8 mouse cellular contexts compared by ENCODE assay signal in the genomic region with DNA sequence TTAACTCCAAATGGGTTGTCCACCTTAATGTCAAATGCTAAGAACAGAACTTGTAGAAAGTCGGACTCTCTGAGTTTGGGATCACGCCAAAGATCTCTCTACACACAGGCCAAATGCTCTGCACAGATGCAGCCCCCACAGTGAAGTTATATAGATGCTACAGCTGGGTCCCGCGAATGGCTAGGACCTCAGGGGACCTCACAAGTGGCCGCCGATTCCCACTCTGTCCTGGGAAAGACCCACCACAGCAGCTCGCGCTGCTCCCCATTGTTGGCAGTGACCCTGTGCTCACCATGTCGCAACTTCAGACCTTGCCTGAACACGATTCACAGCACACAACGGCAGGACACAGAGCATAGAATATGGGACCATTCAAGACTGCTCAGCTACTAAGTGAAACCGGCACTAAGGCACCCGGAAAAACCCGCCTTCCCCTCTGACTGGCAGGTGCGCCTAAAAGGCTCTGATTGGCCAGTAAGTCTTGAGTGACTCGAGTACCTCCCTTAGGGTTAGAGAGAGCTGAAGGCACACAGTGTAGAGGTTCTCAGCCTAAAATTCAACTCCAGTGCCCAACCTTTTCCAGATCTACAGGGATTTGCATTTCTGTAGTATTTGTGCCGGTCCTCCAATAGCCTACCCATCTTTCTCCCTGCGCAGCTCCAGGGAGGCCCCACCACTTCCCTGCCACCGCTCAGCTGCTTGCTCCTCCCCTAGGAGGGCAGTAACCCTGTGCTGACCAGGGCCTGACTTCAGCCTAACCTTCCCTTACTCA. TPM values are rescaled to one million over a fixed set of nuclear protein-coding genes. Genes with fewer than 3 reads are reported as not detected.
DNase-seq lines count a peak whose midpoint lies in the region; ATAC-seq and TF ChIP-seq lines count a peak whose summit lies in the region.

No protein-coding gene starts in this region.

- peak overlapping the region; percentile 63; the same call in 1 of the 2 replicates for H3K27ac ChIP-seq in CH12.LX (ENCODE audit: insufficient read depth, low read depth)
- H3K27ac ChIP-seq in forebrain, embryonic 12.5 days: no peak overlapping the region
- 0 out of 2 replicates have a peak overlapping the region, but pooled peaks have one; percentile 28 for H3K27ac ChIP-seq in heart, postnatal 0 days (ENCODE audit: low read depth)
- peak overlapping the region; percentile 77 for H3K27ac ChIP-seq in liver, embryonic 16.5 days (ENCODE audit: low read length)
- peak overlapping the region; percentile 72 for H3K27ac ChIP-seq in neural tube, embryonic 13.5 days (replicated peaks)
- H3K27ac ChIP-seq in testis, adult 2 months (ENCODE audit: control insufficient read depth, insufficient read depth, low read depth, low read length): peak overlapping the region; percentile 75

- H3K9ac ChIP-seq in CH12.LX (ENCODE audit: insufficient read depth, low read depth): peak overlapping the region; percentile 63
- peak overlapping the region; percentile 54 for H3K9ac ChIP-seq in forebrain, embryonic 12.5 days
- H3K9ac ChIP-seq in heart, postnatal 0 days (replicated peaks; ENCODE audit: low read depth, low read length): peak overlapping the region; percentile 49
- H3K9ac ChIP-seq in liver, embryonic 16.5 days (ENCODE audit: low read depth, low read length): peak overlapping the region; percentile 76
- H3K9ac ChIP-seq in neural tube, embryonic 13.5 days: peak overlapping the region; percentile 72

- TF ChIP-seq RAD21 in CH12.LX (IDR thresholded peaks at IDR 0.05; ENCODE audit: low read depth, low read length): no peak

- in situ Hi-C loops in CH12.LX (cut with MboI; ENCODE audit: low pct_ligation_motif_present, low pct_unique_long_range_greater_than_20kb, low sequenced_read_pairs): no loop called here

- dilution Hi-C loops in CH12.LX (cut with MboI; ENCODE audit: extremely low pct_ligation_motif_present, extremely low pct_unique_long_range_greater_than_20kb, low sequenced_read_pairs): no loop called here

- peak; percentile 87 for TF ChIP-seq POLR2A in CH12.LX (IDR thresholded peaks at IDR 0.05; ENCODE audit: low read depth, low read length)
- no peak; the same call in 1 of the 2 replicates for TF ChIP-seq POLR2A in testis, adult 2 months (IDR thresholded peaks at IDR 0.05; ENCODE audit: control insufficient read depth, low read depth, low read length)

- peak overlapping the region; percentile 71 to 94 (median 86) for H3K4me3 ChIP-seq in CH12.LX (replicated peaks in 1 of 3; ENCODE audit: low read depth in 2 of 3, low read length in 2 of 3, poor library complexity in 1 of 3)
- peak overlapping the region; percentile 52 for H3K4me3 ChIP-seq in forebrain, embryonic 12.5 days (replicated peaks)
- H3K4me3 ChIP-seq in heart, postnatal 0 days (ENCODE audit: low read depth, low read length): peak overlapping the region; percentile 69
- H3K4me3 ChIP-seq in liver, embryonic 16.5 days (ENCODE audit: low read depth, low read length): peak overlapping the region; percentile 79
- peak overlapping the region; percentile 54 for H3K4me3 ChIP-seq in neural tube, embryonic 13.5 days
- peak overlapping the region; percentile 90 for H3K4me3 ChIP-seq in testis, adult 2 months (ENCODE audit: control insufficient read depth, low read depth, low read length)

- TF ChIP-seq EP300 in CH12.LX (IDR thresholded peaks at IDR 0.05; ENCODE audit: low read length): no peak
- no peak for TF ChIP-seq EP300 in heart, postnatal 0 days (IDR thresholded peaks at IDR 0.05; ENCODE audit: low read depth)

- WGBS in forebrain, embryonic 12.5 days: 4% methylated on average over 19 of the region's 19 CpGs
- WGBS in heart, postnatal 0 days: 2% methylated on average over 19 of the region's 19 CpGs
- 1% methylated on average over 19 of the region's 19 CpGs for WGBS in liver, embryonic 16.5 days (ENCODE audit: insufficient replicate concordance)
- 2% methylated on average over 19 of the region's 19 CpGs for WGBS in neural tube, embryonic 13.5 days

- no peaks in the 10 kb centered on the region for H3K27me3 ChIP-seq in CH12.LX (replicated peaks)
- no peaks in the 10 kb centered on the region for H3K27me3 ChIP-seq in forebrain, embryonic 12.5 days
- no peaks in the 10 kb centered on the region for H3K27me3 ChIP-seq in heart, postnatal 0 days (ENCODE audit: control insufficient read depth, insufficient read depth, low read length)
- H3K27me3 ChIP-seq in liver, embryonic 16.5 days (ENCODE audit: control insufficient read depth, insufficient read depth, low read depth, low read length): no peaks in the 10 kb centered on the region
- no peaks in the 10 kb centered on the region for H3K27me3 ChIP-seq in neural tube, embryonic 13.5 days
- no peaks in the 10 kb centered on the region for H3K27me3 ChIP-seq in testis, adult 2 months (ENCODE audit: control insufficient read depth, insufficient read depth, low read length)

- peak; percentile 84 for DNase-seq in CH12.LX (ENCODE audit: extremely low read depth)
- peak; percentile 82 for DNase-seq in c-Kit-positive CD71-positive TER-119-negative erythroid progenitor cells, embryonic 14.5 days (ENCODE audit: low read depth)
- DNase-seq in heart, postnatal 0 days (ENCODE audit: low spot score): peak; percentile 87
- DNase-seq in kidney, postnatal 4 days: peak; percentile 86 to 90

- ATAC-seq in forebrain, embryonic 12.5 days (ENCODE audit: low FRiP score): peak; percentile 96
- ATAC-seq in heart, postnatal 0 days (ENCODE audit: insufficient read depth, low read depth): peak; percentile 98
- peak; percentile 97 for ATAC-seq in liver, embryonic 16.5 days (ENCODE audit: low read depth)
- ATAC-seq in neural tube, embryonic 13.5 days (ENCODE audit: low read depth): peak; percentile 98

- no peaks in the 10 kb centered on the region for H3K79me2 ChIP-seq in CH12.LX (replicated peaks; ENCODE audit: control insufficient read depth, extremely low read depth, insufficient read depth, poor library complexity, severe bottlenecking)

- peaks cover 0 to 3% of the 10 kb centered on the region in 2 experiments for H3K36me3 ChIP-seq in CH12.LX (replicated peaks in 1 of 2; ENCODE audit: control insufficient read depth in 1 of 2, insufficient read depth in 1 of 2, low read length in 1 of 2)
- no peaks in the 10 kb centered on the region for H3K36me3 ChIP-seq in forebrain, embryonic 12.5 days (replicated peaks)
- no peaks in the 10 kb centered on the region for H3K36me3 ChIP-seq in heart, postnatal 0 days (replicated peaks; ENCODE audit: control insufficient read depth, insufficient read depth, low read length)
- H3K36me3 ChIP-seq in liver, embryonic 16.5 days (ENCODE audit: control insufficient read depth, insufficient read depth): no peaks in the 10 kb centered on the region
- no peaks in the 10 kb centered on the region for H3K36me3 ChIP-seq in neural tube, embryonic 13.5 days
- no peaks in the 10 kb centered on the region for H3K36me3 ChIP-seq in testis, adult 2 months (ENCODE audit: control insufficient read depth, insufficient read depth, low read length)

- H3K9me3 ChIP-seq in CH12.LX (replicated peaks; ENCODE audit: low read length): peaks cover 2% of the 10 kb centered on the region
- 0 out of 2 replicates have a peak, but pooled peaks cover 3% of the 10 kb centered on the region for H3K9me3 ChIP-seq in forebrain, embryonic 12.5 days
- no peaks in the 10 kb centered on the region for H3K9me3 ChIP-seq in heart, postnatal 0 days (replicated peaks; ENCODE audit: control insufficient read depth, low read length)
- H3K9me3 ChIP-seq in liver, embryonic 16.5 days (replicated peaks; ENCODE audit: control insufficient read depth, low read length): no peaks in the 10 kb centered on the region
- H3K9me3 ChIP-seq in neural tube, embryonic 13.5 days: peaks cover 6% of the 10 kb centered on the region; the same call in 1 of the 2 replicates

- no peak for TF ChIP-seq CTCF in CH12.LX (conservative IDR thresholded peaks at IDR 0.05 in 1 of 2, IDR thresholded peaks at IDR 0.05 in 1 of 2; ENCODE audit: low read depth in 2 of 2, low read length in 2 of 2)
- no peak for TF ChIP-seq CTCF in heart, postnatal 0 days (IDR thresholded peaks at IDR 0.05; ENCODE audit: low read depth)
- TF ChIP-seq CTCF in testis, adult 2 months (IDR thresholded peaks at IDR 0.05; ENCODE audit: control insufficient read depth, insufficient read depth, insufficient replicate concordance, low read depth, low read length): no peak

- H3K4me1 ChIP-seq in CH12.LX (ENCODE audit: control insufficient read depth in 1 of 2, insufficient read depth in 2 of 2): peaks cover 0 to 3% of the 10 kb centered on the region in 2 experiments; a peak in 1 of 4 replicates
- no peaks in the 10 kb centered on the region for H3K4me1 ChIP-seq in forebrain, embryonic 12.5 days
- no peaks in the 10 kb centered on the region for H3K4me1 ChIP-seq in heart, postnatal 0 days (ENCODE audit: control insufficient read depth, insufficient read depth)
- H3K4me1 ChIP-seq in liver, embryonic 16.5 days (ENCODE audit: control insufficient read depth, low read depth, low read length): no peaks in the 10 kb centered on the region
- peaks cover 7% of the 10 kb centered on the region; the same call in 1 of the 2 replicates for H3K4me1 ChIP-seq in neural tube, embryonic 13.5 days (replicated peaks)
- peaks cover 2% of the 10 kb centered on the region; the same call in 1 of the 2 replicates for H3K4me1 ChIP-seq in testis, adult 2 months (ENCODE audit: control insufficient read depth, insufficient read depth, low read length)

- H3K4me2 ChIP-seq in CH12.LX (ENCODE audit: insufficient read depth, low read depth, poor library complexity, severe bottlenecking): peak overlapping the region; percentile 42
- peak overlapping the region; percentile 56 for H3K4me2 ChIP-seq in forebrain, embryonic 12.5 days
- peak overlapping the region; percentile 65 for H3K4me2 ChIP-seq in heart, postnatal 0 days (ENCODE audit: low read depth, low read length)
- H3K4me2 ChIP-seq in liver, embryonic 16.5 days (ENCODE audit: low read depth, low read length): peak overlapping the region; percentile 67
- peak overlapping the region; percentile 58 for H3K4me2 ChIP-seq in neural tube, embryonic 13.5 days

RNA-seq across cellular contexts. Expression of gene Gm17655, which starts 14.5 kb away (rescaled TPM):
- total RNA-seq in CH12.LX (2012; rRNA removed): 2.3 and 5.7 TPM in 2 replicates
- total RNA-seq in CH12.LX (2014; rRNA removed): 4.7 and 5.1 TPM in 2 replicates
- polyA plus RNA-seq in CH12.LX (2012; ENCODE audit: insufficient read length, low read depth): 1.9 and 2.6 TPM in 2 replicates
- 5.9 and 8.4 TPM in 2 replicates for polyA plus RNA-seq in forebrain, embryonic 12.5 days (2016; fragmentation: Nextera tagmentation; extraction: Ambion mirVana)
- 0.12 TPM in 1 of 2 replicates, not detected in the other for total RNA-seq in heart, postnatal 0 days (2014; rRNA removed; ENCODE audit: low replicate concordance)
- 1.4 and 1.8 TPM in 2 replicates for polyA plus RNA-seq in heart, postnatal 0 days (2015; fragmentation: Nextera tagmentation; extraction: Ambion mirVana)
- polyA plus RNA-seq in liver, embryonic 16.5 days (2015; fragmentation: Nextera tagmentation; extraction: Ambion mirVana): 1.1 TPM in 2 replicates
- 3.5 and 4.0 TPM in 2 replicates for polyA plus RNA-seq in neural tube, embryonic 13.5 days (2015; fragmentation: Nextera tagmentation; extraction: Ambion mirVana)
- polyA plus RNA-seq in testis, adult 2 months (2012; rRNA removed): 0.07 and 0.14 TPM in 2 replicates

RNA-seq across cellular contexts. Expression of gene Gm35315, which starts 36.4 kb away (rescaled TPM):
- total RNA-seq in CH12.LX (2012; rRNA removed) (2.3 and 2.6 TPM in 2 replicates), CH12.LX (2014; rRNA removed) (3.7 and 4.0 TPM in 2 replicates)
- 3.3 TPM in 2 replicates for polyA plus RNA-seq in CH12.LX (2012; ENCODE audit: insufficient read length, low read depth)
- 1.4 and 2.1 TPM in 2 replicates for polyA plus RNA-seq in forebrain, embryonic 12.5 days (2016; fragmentation: Nextera tagmentation; extraction: Ambion mirVana)
- total RNA-seq in heart, postnatal 0 days (2014; rRNA removed; ENCODE audit: low replicate concordance): 2.3 TPM in 1 of 2 replicates, not detected in the other
- polyA plus RNA-seq in heart, postnatal 0 days (2015; fragmentation: Nextera tagmentation; extraction: Ambion mirVana): 0.03 and 0.05 TPM in 2 replicates
- 0.58 and 0.78 TPM in 2 replicates for polyA plus RNA-seq in liver, embryonic 16.5 days (2015; fragmentation: Nextera tagmentation; extraction: Ambion mirVana)
- polyA plus RNA-seq in neural tube, embryonic 13.5 days (2015; fragmentation: Nextera tagmentation; extraction: Ambion mirVana): 0.32 and 0.73 TPM in 2 replicates
- 0.08 and 0.17 TPM in 2 replicates for polyA plus RNA-seq in testis, adult 2 months (2012; rRNA removed)

RNA-seq across cellular contexts. Expression of gene Plcxd1, which starts 41.9 kb away (rescaled TPM):
- 0.64 and 0.67 TPM in 2 replicates for total RNA-seq in CH12.LX (2012; rRNA removed)
- total RNA-seq in CH12.LX (2014; rRNA removed): not detected in 2 replicates
- polyA plus RNA-seq in CH12.LX (2012; ENCODE audit: insufficient read length, low read depth): 0.98 and 1.3 TPM in 2 replicates
- polyA plus RNA-seq in forebrain, embryonic 12.5 days (2016; fragmentation: Nextera tagmentation; extraction: Ambion mirVana): 1.1 and 1.2 TPM in 2 replicates
- total RNA-seq in heart, postnatal 0 days (2014; rRNA removed; ENCODE audit: low replicate concordance): not detected in 2 replicates
- polyA plus RNA-seq in heart, postnatal 0 days (2015; fragmentation: Nextera tagmentation; extraction: Ambion mirVana): 0.26 and 0.29 TPM in 2 replicates
- polyA plus RNA-seq in liver, embryonic 16.5 days (2015; fragmentation: Nextera tagmentation; extraction: Ambion mirVana): 0.53 and 0.64 TPM in 2 replicates
- polyA plus RNA-seq in neural tube, embryonic 13.5 days (2015; fragmentation: Nextera tagmentation; extraction: Ambion mirVana): 1.8 and 2.4 TPM in 2 replicates
- 1.1 and 1.2 TPM in 2 replicates for polyA plus RNA-seq in testis, adult 2 months (2012; rRNA removed)

RNA-seq across cellular contexts. Expression of gene Gtpbp6, which starts 50.2 kb away (rescaled TPM):
- total RNA-seq in CH12.LX (2012; rRNA removed) (39.6 and 40.1 TPM in 2 replicates), CH12.LX (2014; rRNA removed) (12.2 and 14.4 TPM in 2 replicates)
- polyA plus RNA-seq in CH12.LX (2012; ENCODE audit: insufficient read length, low read depth): 24.5 and 27.9 TPM in 2 replicates
- polyA plus RNA-seq in forebrain, embryonic 12.5 days (2016; fragmentation: Nextera tagmentation; extraction: Ambion mirVana): 39.3 and 44.4 TPM in 2 replicates
- total RNA-seq in heart, postnatal 0 days (2014; rRNA removed; ENCODE audit: low replicate concordance): 29.8 and 32.3 TPM in 2 replicates
- polyA plus RNA-seq in heart, postnatal 0 days (2015; fragmentation: Nextera tagmentation; extraction: Ambion mirVana): 13.9 and 14.2 TPM in 2 replicates
- 6.7 and 6.9 TPM in 2 replicates for polyA plus RNA-seq in liver, embryonic 16.5 days (2015; fragmentation: Nextera tagmentation; extraction: Ambion mirVana)
- polyA plus RNA-seq in neural tube, embryonic 13.5 days (2015; fragmentation: Nextera tagmentation; extraction: Ambion mirVana): 49.4 and 58.0 TPM in 2 replicates
- 13.9 and 17.4 TPM in 2 replicates for polyA plus RNA-seq in testis, adult 2 months (2012; rRNA removed)

RNA-seq across cellular contexts. Expression of gene Zfp605, which starts 52.1 kb away (rescaled TPM):
- 4.3 and 5.9 TPM in 2 replicates for total RNA-seq in CH12.LX (2012; rRNA removed)
- 4.2 and 5.3 TPM in 2 replicates for total RNA-seq in CH12.LX (2014; rRNA removed)
- polyA plus RNA-seq in CH12.LX (2012; ENCODE audit: insufficient read length, low read depth): 3.6 and 3.9 TPM in 2 replicates
- polyA plus RNA-seq in forebrain, embryonic 12.5 days (2016; fragmentation: Nextera tagmentation; extraction: Ambion mirVana): 12.4 and 13.0 TPM in 2 replicates
- total RNA-seq in heart, postnatal 0 days (2014; rRNA removed; ENCODE audit: low replicate concordance): 0.50 and 3.3 TPM in 2 replicates
- polyA plus RNA-seq in heart, postnatal 0 days (2015; fragmentation: Nextera tagmentation; extraction: Ambion mirVana): 2.1 and 2.4 TPM in 2 replicates
- 0.92 and 0.99 TPM in 2 replicates for polyA plus RNA-seq in liver, embryonic 16.5 days (2015; fragmentation: Nextera tagmentation; extraction: Ambion mirVana)
- 11.8 and 12.5 TPM in 2 replicates for polyA plus RNA-seq in neural tube, embryonic 13.5 days (2015; fragmentation: Nextera tagmentation; extraction: Ambion mirVana)
- polyA plus RNA-seq in testis, adult 2 months (2012; rRNA removed): 0.16 and 0.25 TPM in 2 replicates
